Mouse (Mus musculus) lung, postnatal 4 days (tissue): ENCODE data around the gene Hoxb6.

Source experiments
- DNase-seq, 2 experiments: peaks; one replicate each; pipeline ENCODE4 v3.0.0; 2021

The Hoxb6 gene

DNA sequence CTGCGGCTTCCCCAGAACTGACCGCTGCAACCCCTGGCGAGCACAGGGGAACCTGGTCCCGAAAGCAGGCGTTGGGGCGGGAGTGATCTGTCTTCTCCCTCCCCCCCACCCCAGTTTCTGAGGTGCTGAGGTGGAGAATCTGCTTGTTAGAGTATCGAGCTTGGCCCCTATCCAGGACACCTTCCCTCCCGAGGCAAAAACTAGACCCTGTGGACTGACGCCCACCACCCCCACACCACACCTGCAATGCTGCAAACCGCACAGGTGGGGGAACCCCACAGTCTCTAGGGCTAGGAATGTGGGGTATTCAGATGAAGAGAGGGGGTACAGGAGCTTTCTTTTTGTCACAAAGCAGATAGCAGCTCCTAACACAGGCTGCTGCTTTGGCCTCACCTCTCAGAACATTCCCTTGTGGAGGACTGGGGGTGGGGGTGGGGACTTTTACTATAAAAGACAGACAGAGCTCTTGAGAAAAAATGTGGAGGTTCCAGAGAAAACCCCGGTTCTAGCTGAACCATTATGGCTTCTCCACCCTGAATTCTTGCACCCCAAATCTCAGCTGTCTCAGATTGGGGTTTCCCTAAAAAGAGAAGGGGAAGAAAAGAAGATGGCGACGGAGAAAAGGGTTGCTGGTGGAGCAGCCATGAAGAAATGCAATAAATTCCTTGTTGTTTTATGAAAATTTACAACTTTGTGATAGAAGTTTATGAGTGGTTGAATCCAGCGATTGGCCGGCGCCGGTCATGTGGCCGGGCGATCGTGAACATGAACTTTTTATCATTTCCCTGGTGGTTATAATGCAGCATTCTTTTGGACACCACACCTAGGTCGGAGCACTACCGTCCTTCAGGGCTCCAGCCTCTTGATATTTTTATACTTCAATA, at the start of gene Hoxb6:
TSS of gene Hoxb6 (plus strand) at position 796 of the 884 bp plus-strand sequence.
- no peak for DNase-seq

DNA sequence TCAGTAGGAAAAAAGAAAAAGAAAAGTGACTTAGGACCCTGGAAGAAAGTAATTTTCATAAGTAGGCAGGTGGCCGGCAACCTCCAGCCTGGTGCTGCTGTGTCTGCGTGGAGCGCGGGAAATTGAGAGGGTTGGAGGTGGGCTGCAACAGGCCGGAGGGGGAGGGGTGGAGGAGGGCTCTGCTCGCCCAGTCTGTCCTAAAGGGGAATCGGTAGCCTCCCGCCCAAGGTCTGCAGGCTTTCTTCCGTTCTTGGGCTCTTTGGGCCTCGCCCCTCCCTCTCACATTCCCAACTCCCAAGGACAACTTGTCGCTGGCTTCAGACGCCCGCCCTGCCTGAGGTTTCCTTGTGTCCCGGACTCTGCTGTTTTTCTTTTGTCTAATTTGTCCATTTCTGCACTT, 41.4 kb upstream of the Hoxb6 start:
- DNase-seq = no peak

DNA sequence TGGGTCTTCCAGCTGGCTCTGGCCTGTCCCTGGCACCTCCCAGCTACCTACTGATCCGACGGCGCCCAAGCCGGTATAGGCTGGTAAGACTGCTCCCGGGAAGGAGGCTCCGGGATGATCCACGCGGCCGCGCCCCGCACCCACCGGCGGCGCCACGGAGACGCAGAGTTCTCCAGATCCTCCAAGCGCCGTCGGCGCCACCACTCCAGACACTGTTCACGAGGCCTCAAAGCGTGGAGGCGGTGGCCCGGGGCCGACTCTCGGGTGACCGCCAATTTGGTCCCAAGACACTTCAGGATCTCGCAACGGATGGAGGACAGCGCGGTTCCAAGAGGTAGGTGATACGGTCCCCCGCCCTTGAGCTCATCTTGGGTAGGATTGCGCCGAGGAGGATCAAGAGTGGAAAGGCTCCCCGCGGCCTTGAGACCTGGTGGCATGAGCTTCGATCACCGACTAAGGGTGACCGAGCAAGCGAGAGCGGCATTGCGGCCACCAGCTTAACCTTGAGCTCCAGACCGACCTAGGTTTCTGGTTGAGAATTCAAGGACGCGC, 40.7 kb upstream of the Hoxb6 start:
- no peak for DNase-seq

DNA sequence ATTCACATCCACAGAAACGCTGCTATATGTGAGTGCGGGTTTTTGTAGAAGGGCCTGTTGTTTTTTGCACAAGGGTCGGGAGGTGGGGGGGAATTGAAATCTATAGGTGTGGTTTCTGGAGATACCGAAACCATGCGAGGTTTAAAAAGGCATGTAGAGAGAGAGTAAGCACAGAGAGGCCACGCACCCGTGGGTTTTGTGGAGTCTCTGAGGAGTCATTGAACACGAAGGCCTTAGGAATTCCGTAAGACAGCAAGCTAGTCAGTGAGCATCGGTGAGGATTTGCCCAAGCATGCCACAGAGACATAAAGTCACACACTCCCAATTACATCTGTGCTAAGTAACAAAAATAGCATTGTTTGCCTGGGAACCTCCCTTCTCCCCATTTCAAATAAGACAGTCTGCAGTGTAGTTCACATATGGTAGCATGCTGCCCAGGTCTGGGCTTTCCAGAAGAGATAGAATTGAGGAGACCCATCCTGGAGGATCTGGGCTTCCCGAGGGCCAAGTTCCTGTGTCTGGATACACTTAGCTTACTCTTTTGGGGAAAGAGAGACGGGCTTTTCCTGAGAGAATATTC, 39.6 kb upstream of the Hoxb6 start:
- no peak for DNase-seq

DNA sequence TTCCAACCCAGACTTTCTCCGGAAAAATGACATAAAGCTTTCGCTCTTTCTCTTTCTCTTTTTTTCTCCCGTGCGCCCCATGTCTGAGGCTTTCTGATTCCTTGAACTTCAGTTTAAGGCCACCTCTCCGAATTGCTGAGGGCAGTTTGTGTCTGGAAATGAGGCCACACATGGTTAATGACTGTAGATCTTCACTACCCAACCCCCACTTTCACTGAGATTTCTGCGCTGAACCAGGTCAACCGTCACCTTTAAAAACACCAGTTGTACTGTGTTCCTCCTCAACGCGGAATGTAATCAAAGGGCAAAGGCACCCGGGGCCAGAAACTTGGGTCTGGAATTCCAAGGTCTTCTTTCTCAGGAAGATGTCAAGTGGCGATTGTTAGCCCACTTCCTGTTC, 38.1 kb upstream of the Hoxb6 start:
- no peak for DNase-seq

DNA sequence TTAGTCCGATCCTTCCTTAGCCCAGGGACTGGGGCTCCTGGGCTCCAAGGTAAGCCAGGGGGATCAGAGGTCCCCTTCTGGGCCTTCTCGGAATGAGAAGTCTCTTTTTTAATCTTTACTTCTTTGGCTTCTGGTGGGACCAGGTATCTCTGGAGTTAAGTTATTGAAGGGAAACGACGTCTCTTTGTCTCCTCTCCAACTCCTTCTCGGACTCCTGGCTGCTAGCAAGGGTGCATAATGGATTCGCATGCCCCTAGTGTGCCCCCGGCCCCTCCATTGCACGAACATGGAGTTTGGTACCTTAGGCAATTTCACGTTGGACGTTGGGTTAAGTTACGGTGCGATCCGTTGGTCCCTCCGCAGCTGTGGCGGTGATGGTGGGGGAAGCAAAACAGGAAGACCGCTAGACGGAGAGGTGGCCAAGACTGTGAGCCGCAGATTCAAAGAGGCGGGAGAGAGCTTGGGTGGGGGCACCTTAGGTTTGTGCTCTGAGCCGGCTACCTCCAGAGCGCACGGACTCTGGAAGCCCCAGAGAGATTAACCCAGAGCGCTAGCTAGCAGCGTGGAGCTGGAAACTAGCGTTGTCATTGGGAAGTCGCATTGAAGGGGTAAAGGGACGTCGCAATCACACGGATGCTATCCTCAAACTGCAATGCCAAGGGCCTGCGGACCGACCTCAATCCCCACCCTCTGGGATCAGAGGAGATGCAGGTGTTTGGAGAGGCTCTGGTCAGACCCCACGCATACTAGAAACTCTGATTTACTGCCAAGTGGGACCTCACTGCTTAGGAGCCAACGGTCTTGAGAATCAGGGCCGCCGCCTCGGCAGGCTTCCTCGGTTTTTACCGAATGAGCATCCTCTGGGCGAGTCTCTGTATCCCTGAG, 36.9 kb upstream of the Hoxb6 start:
- no peak for DNase-seq

DNA sequence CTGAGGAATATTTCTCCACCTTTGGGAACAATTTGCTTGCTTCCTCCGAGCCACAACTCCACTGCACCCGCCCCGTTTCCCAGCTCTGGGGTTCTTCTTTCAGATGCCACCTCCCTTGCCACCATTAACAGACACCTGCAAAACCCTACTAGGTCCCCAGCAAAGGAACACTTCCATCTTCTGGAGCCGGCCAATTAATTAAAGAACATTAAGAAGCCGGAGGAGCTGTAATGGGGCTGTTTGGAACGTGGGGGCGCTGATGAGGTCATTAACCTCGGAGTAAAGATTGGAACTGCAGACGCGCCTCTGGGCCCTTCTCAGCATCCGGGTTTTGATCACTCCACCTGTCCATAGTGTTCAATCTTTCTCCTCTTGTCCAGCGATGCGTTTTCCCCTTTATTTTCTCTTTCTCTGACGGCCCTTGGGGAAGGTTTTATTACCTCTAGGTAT, 36.3 kb upstream of the Hoxb6 start:
- no peak for DNase-seq

DNA sequence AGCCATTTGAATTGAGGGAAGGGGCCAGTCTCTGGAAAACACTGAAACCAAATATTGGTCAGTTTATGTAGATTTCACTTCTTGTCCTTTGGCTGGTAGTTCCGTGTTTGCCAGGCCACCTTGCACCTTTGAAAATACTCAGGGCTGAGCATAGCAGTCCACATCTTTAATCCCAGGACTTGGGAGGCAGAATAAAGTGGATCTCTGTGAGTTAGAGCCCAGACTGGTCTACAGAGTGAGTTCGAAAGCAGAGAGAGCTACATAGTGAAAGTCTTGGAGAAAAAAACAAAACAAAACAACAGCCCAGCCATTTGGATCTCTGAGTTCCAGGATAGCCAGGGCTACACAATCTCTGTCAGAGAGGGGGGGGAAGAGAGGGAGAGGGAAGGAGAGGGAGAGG, 35.1 kb upstream of the Hoxb6 start:
- no peak for DNase-seq

DNA sequence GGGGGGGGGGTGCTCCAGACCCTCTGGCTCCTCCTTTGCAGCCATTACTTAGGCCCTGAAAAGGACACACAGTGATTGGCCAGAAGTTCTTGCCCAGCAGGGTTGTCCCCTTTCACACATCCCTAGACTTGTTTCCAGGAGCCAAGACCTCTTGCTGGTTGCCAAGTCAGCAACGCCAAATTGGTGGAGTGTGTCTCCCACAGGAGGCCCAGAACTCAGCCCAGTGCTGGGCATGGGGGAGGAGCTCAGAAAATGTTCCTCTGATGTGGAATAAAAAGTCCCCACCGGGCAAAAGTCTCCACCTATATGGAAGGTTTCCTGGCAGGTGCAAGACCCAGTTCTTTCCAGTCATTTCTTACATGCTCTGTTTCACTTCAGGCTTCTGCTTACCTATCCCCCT, 33.2 kb upstream of the Hoxb6 start:
- DNase-seq = no peak

DNA sequence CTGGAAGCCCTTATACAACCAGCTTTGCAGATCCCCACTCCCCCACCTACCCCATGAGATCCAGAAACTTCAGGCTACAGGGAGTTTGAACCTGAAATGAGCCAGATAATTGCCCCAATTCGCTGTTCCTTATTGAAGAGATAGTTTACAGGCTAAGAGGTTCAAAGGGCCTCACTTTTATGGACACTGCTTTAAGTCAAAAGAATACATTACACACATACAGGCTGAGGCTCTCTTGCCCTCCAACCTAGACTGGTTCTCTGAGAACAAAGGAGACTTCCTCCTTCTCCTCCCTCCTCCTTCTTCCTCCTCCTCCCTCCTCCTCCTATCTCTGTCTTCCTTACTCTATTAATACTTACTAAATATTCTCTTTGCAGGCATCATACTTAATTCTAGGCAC, 32.8 kb upstream of the Hoxb6 start:
- no peak for DNase-seq

DNA sequence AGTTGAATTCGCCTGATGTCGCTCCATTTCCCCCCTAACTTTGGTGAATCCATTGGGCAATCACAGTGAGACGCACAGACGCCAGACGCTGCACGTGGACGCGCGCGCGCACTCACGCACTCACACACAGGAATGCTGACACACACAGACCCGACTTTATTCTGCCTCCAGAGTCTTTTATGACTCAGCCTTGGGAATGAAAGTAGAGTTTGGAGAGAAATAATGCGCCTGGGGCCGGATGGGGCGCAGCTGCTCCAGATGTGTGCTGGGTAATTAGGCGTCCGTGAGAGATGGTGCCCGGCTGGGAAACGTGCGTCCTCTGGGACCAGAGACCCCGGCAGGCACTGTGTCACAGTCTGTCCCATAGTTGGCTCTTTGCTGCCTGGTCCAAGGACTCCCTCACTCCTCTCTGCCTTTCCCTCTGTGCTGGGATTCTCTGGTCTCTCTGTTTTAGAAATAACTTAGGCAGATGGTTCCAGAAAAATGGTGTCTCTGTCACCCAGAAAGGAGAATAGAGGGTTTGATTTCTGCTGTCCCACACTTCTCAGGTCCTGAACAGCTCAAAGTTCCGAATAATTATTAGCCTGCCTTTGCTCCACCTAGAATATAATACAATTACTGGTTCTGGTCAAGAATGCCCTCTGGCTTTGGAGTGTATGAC, 31.8 kb upstream of the Hoxb6 start:
- peak in 1 of 2 experiments; percentile 71 for DNase-seq

DNA sequence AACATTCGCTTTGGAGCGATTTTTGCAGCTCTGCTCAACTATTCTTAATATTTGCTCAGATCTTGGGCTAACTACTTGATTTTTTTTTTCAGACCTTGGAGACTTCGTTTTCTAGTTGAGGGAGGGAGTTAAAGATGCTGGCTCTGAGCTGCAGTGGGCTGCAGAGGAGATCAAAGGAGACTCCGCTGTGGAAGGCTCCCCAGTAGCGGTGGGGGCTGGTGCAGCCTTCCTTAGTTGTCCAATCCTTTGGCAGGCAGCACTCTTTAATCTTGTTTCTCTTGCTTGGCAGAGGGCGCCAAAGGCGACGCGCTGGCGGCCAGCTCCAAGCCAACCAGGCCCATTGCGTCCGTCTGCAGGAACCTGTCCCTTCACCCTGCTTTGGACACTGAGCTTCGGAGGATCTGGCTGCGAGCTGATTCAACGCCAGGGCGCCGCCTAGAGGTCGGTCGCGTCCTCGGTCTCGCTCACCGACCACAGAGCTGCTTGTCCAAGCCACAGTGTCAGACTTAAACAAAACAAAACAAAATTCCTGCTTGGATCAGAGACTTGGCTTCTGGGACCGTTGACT, 30.9 kb upstream of the Hoxb6 start:
- DNase-seq = peak; percentile 81 to 82

DNA sequence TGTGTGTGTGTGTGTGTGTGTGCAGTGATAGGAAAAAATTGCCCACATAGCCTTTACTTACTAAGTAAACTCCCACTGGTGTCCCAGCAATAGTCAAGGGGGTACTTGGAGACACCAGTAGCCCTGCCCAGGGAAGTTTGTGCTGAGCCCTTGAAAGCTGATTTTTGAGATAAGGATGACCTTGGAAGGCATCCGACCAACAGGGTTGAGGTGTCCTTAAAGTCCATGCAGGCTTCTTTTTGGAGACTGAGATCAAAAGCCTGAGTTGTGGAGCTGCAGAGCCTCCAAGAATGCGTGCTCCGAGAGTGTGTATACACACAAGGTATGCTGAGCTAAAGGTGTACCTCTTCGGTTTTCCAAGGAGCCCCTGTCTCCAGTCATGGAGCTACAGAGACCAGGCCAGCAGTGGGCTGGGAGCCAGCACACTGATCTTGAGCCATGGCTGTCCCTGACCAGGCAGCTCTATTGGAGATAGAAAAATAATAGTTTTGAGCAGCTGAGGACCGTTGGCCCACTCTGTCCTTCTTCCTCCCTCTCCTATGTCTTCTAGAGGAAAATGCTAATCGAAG, 29.9 kb upstream of the Hoxb6 start:
- DNase-seq = peak in 1 of 2 experiments; percentile 19

DNA sequence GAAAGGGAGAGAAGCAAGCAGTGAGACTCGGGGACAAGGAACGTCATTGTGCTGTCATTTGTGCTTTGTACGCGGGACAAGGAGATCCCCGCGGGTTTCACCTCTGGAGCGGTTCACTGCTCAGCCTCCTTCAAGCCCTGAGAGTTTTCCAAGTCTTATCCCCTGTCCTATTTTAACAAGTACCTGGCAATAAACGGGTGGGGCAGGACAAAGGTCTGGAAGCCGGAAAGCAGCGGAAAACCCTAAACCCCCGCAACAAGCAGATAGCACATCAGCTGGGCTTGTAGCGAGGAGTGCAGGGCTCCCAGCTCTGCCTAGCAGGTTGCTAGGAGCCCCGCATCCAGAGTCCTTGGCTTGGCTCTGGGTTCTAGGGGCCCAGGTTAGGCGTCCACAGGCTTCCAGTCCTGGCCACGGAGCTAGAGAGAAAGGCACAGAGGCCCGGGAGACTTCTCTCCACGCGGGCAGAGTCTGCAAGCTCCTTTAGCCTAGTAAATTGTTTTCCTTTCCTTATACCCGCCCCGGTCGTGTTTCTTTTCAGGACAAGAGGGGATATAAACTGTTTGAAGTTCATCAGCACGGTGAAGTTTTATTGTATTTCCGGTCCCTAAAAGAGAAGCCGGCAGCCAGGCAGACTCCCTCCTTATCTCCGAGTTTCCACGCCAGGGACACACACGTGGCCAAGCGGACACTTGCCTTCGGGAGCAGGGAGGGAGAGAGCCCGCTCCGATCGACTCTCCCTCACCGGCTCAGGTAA, 28.5 kb upstream of the Hoxb6 start:
- DNase-seq = peak in 1 of 2 experiments; percentile 10

DNA sequence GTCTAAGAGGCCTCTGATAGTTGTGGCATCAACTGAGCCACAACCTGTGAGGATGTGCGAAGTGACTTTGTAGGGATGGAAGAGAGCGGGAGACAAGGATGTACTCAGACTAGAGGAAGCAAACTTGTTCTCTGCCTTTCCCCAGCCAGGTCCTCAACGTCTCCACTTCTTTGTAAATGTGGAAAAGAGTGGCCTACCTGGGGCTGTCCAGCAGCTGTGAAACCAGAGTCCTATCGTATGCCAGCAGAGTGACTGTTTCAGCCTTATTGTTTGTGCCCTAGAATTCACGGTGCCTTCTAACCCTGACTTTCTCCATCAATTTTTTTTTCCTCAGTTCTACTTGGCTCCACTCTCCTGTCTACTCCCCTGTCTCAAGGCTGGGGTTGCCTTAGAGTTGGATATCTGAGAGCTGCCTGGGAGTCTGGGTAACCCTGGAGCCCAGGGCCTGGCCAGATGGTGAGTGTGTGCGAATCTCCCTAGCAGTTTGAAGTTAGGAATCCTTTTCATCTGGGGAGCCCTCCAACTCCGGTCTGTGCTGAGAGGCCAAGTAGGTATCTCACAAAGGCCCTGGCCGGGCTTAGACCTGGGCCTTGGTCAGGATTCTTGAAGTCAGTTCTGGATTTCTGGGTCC, 27.8 kb upstream of the Hoxb6 start:
- peak in 1 of 2 experiments; percentile 13 for DNase-seq

DNA sequence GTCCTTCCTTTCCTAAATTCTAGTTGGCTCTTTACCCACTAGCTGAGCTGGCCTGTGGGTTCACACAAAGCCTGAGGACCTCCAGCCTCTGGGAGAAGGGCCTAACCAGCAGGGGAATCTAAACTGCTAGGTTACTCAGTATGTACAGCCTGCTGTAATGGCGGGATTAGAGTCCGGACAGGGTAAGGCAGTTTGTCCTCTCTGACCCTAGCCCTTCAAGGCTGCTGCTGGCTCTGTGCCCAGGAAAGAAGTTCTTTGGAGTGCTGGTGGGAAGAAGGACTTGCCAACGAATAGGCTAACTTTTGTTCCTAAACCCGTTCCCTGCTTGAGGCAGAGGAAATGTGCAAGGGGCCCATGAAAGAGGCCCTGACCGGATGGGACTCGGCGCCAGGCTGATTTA, 26.3 kb upstream of the Hoxb6 start:
- no peak for DNase-seq

DNA sequence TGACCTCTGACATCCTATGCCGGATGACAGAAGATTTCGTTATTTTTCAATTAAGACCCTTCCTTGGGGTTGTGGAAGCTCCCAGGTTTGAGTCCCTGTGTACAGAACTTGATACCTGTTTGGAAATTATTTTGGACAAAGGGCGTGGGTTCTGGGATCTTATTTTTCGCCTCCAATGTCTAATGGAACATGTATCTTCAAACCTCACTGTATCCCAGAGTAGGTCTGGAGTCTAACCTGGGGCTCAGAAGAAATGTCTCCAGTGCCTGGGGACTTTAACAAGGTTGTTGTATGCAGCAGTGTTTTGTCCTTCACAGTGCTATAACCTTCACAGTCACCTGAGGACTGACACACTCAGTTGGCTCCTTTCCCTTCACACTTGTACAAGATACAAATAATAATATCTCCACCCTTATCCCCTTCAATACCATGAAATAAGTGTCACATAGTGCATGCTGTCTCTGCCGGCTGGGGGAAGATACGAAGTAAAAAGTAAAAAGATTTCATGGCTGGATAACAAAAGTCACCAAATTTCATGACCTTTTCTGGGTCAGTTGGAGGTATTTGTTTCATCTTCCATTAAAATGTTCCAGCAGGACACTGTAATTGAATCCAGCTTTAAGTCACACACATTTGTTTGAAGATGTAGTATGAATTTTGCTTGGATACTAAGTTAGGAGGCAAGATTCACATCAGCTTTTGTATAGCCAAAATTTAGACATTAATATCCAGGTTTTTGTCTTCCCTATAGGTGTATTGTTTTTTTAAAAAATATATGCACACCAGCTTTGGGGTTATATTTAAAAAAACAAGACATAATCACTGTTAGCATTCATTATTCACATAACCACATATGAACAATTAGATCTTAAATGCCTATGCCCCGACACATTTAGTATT, 25.0 kb upstream of the Hoxb6 start:
- no peak for DNase-seq

DNA sequence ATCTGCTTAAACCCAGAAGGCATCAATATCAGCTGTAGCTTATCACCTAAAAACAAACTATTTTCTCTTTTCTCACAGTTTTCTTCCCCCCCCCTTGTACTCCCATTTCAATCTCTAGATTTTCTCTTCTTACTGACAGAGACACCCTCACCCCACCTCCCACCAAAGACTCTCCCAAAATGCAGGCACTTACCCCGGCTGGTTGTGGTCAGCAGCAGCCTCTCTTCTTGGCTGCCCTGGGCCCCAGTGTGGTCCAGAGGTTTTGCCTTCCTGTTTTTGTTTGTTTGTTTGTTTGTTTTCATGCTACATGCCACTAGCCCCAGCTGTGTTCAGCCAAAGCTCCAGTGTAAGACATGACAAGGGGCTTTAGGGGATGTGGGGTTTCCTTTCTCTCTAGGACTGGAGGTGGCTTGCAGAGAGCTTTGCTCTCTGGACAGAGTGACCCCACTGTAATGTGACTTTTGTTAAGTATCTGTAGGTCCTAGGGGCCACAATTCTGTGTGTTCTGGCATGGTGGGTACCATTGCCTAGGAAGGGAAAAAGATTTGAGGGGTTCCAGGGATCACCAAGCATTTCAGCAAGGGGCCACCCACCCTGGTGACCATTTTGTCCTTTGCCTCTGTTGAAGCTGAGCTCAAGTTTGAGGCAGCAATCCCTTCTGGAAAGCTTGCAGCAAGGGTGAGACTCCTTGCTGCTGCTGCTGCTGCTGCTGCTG, 24.1 kb upstream of the Hoxb6 start:
- peak in 1 of 2 experiments; percentile 11 for DNase-seq

DNA sequence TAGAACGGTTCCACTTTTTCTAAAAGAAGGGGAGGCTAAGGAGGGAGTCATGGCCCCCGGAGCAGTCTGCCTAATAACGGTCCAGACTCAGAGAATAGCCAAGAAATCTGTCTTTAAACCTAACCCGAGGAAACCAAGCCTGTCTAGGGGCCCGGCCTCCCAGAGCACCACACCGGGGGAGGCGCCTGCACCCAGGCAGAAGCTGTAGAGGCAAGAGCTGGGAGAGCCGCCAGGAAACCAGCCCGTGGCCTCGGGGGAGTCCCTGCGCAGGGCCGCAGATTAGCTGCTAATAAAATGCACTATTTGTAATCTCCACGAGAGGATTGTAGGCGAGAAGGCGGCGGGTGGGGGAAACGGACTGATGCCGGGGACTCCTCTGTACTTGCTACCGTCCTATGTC, 22.4 kb upstream of the Hoxb6 start:
- peak in 1 of 2 experiments; percentile 50 for DNase-seq
